Mouse (Mus musculus): ENCODE results near the gene Notch1. TPM values are rescaled to one million over a fixed set of nuclear protein-coding genes. Genes with fewer than 3 reads are reported as not detected.

The Notch1 gene
- 10 to 100 TPM; 17.1 to 18.9 TPM for total RNA-seq (2021)
- long read RNA-seq, experiment 1, partial matches to known transcripts: 1 of 2 reads
- long read RNA-seq, experiment 1, other reads (novel, unspliced or antisense): 1 of 2 reads
- long read RNA-seq, experiment 2, partial matches to known transcripts: 0 of 3 reads
- long read RNA-seq, experiment 2, other reads (novel, unspliced or antisense): 3 of 3 reads

GRCm38 (mm10) chr2:26516275-26516674 is at the start of gene Notch1:
Gene Notch1 (minus strand): TSS chr2:26516663.
- intact Hi-C loops (cut with DNase I; ENCODE audit: low total_unique reads): no loop called here

GRCm38 (mm10) chr2:26566221-26566620 is 49.8 kb upstream of the Notch1 start:
- intact Hi-C loops (cut with DNase I; ENCODE audit: low total_unique reads): loop anchor here (5.0 kb wide), 1 partner anchor 239 kb away; no protein-coding TSS in a partner anchor
- DNase-seq: peak; percentile 67

More at GRCm38 (mm10) chr2:26516275-26516674, at the start of gene Notch1:
- DNase-seq: peak; percentile 63

- DNase-seq: no peak
- intact Hi-C loops (cut with DNase I; ENCODE audit: low total_unique reads): loop anchor here (5.0 kb wide), 1 partner anchor 109 kb away; no protein-coding TSS in a partner anchor
Measured at GRCm38 (mm10) chr2:26561351-26562016, 45.0 kb upstream of the Notch1 start.

GRCm38 (mm10) chr2:26560506-26560905 is 44.0 kb upstream of the Notch1 start:
- no peak for DNase-seq
- intact Hi-C loops (cut with DNase I; ENCODE audit: low total_unique reads): loop anchor here (5.0 kb wide), 1 partner anchor 108 kb away; no protein-coding TSS in a partner anchor

- DNase-seq: no peak
- intact Hi-C loops (cut with DNase I; ENCODE audit: low total_unique reads): no loop called here
Measured at GRCm38 (mm10) chr2:26556535-26556993, 40.1 kb upstream of the Notch1 start.

GRCm38 (mm10) chr2:26555076-26555475 is 38.6 kb upstream of the Notch1 start:
- DNase-seq: peak; percentile 42
- intact Hi-C loops (cut with DNase I; ENCODE audit: low total_unique reads): no loop called here

GRCm38 (mm10) chr2:26553904-26554303 is 37.4 kb upstream of the Notch1 start:
- intact Hi-C loops (cut with DNase I; ENCODE audit: low total_unique reads): no loop called here

GRCm38 (mm10) chr2:26552066-26552465 is 35.6 kb upstream of the Notch1 start:
- intact Hi-C loops (cut with DNase I; ENCODE audit: low total_unique reads): no loop called here
- no peak for DNase-seq

More at GRCm38 (mm10) chr2:26553904-26554303, 37.4 kb upstream of the Notch1 start:
- no peak for DNase-seq

- no peak for DNase-seq
- intact Hi-C loops (cut with DNase I; ENCODE audit: low total_unique reads): no loop called here
Measured at GRCm38 (mm10) chr2:26551446-26551845, 35.0 kb upstream of the Notch1 start.

- intact Hi-C loops (cut with DNase I; ENCODE audit: low total_unique reads): no loop called here
Measured at GRCm38 (mm10) chr2:26550777-26551176, 34.3 kb upstream of the Notch1 start.

GRCm38 (mm10) chr2:26550205-26550604 is 33.7 kb upstream of the Notch1 start:
- DNase-seq: no peak
- intact Hi-C loops (cut with DNase I; ENCODE audit: low total_unique reads): no loop called here

More at GRCm38 (mm10) chr2:26550777-26551176, 34.3 kb upstream of the Notch1 start:
- no peak for DNase-seq

- intact Hi-C loops (cut with DNase I; ENCODE audit: low total_unique reads): no loop called here
Measured at GRCm38 (mm10) chr2:26549801-26550200, 33.3 kb upstream of the Notch1 start.

GRCm38 (mm10) chr2:26547481-26547880 is 31.0 kb upstream of the Notch1 start:
- intact Hi-C loops (cut with DNase I; ENCODE audit: low total_unique reads): no loop called here
- DNase-seq: no peak

More at GRCm38 (mm10) chr2:26549801-26550200, 33.3 kb upstream of the Notch1 start:
- no peak for DNase-seq

- intact Hi-C loops (cut with DNase I; ENCODE audit: low total_unique reads): loop anchor here (5.0 kb wide), 1 partner anchor 47 kb away; no protein-coding TSS in a partner anchor
- DNase-seq: no peak
Measured at GRCm38 (mm10) chr2:26544265-26544664, 27.8 kb upstream of the Notch1 start.

GRCm38 (mm10) chr2:26543768-26544167 is 27.3 kb upstream of the Notch1 start:
- intact Hi-C loops (cut with DNase I; ENCODE audit: low total_unique reads): loop anchor here (5.0 kb wide), 1 partner anchor 46 kb away; no protein-coding TSS in a partner anchor
- no peak for DNase-seq

- intact Hi-C loops (cut with DNase I; ENCODE audit: low total_unique reads): loop anchor here (5.0 kb wide), 1 partner anchor 46 kb away; no protein-coding TSS in a partner anchor
- no peak for DNase-seq
Measured at GRCm38 (mm10) chr2:26543155-26543554, 26.7 kb upstream of the Notch1 start.

- peak; percentile 64 for DNase-seq
Measured at GRCm38 (mm10) chr2:26541258-26541910, 24.9 kb upstream of the Notch1 start.

GRCm38 (mm10) chr2:26540721-26541120 is 24.3 kb upstream of the Notch1 start:
- no peak for DNase-seq
- intact Hi-C loops (cut with DNase I; ENCODE audit: low total_unique reads): loop anchor here (5.0 kb wide), 1 partner anchor 43 kb away; no protein-coding TSS in a partner anchor

More at GRCm38 (mm10) chr2:26541258-26541910, 24.9 kb upstream of the Notch1 start:
- intact Hi-C loops (cut with DNase I; ENCODE audit: low total_unique reads): loop anchor here (5.0 kb wide), 1 partner anchor 44 kb away; no protein-coding TSS in a partner anchor

GRCm38 (mm10) chr2:26539516-26539915 is 23.1 kb upstream of the Notch1 start:
- no peak for DNase-seq
- intact Hi-C loops (cut with DNase I; ENCODE audit: low total_unique reads): no loop called here
